Mouse (Mus musculus) layer of hippocampus, adult 2 months (tissue): ENCODE results near the gene Stam2. TPM values are rescaled to one million over a fixed set of nuclear protein-coding genes. Genes with fewer than 3 reads are reported as not detected.
A peak's percentile ranks its signal among the peaks of the same experiment; 100 is the strongest.

Experiments
- DNase-seq, 2 experiments: peaks; one replicate each; pipeline ENCODE4 v3.0.0; 2022; ENCODE audit warnings: low spot score in 2 of 2
- H3K27ac ChIP-seq: fragments of 200-600 bp; 2 replicates; pipeline ENCODE4 v1.8.1; 2022
- H3K4me3 ChIP-seq: fragments of 200-600 bp; 2 replicates; pipeline ENCODE4 v1.8.1; 2022; ENCODE audit warnings: mild to moderate bottlenecking
- CTCF ChIP-seq: fragments of 200-600 bp; conservative IDR thresholded peaks from 2 replicates; pipeline ENCODE4 v1.8.1; 2022; ENCODE audit warnings: antibody characterized with exemption, mild to moderate bottlenecking, moderate library complexity
- total RNA-seq, 2 experiments: library from RNA; stranded (reverse); gene quantifications; 2 replicates each; pipeline ENCODE4 v1.2.3; 2021

Gene Stam2
- total RNA-seq, 2 experiments from 2014 or later, result 24.1 to 26.0 TPM

DNA sequence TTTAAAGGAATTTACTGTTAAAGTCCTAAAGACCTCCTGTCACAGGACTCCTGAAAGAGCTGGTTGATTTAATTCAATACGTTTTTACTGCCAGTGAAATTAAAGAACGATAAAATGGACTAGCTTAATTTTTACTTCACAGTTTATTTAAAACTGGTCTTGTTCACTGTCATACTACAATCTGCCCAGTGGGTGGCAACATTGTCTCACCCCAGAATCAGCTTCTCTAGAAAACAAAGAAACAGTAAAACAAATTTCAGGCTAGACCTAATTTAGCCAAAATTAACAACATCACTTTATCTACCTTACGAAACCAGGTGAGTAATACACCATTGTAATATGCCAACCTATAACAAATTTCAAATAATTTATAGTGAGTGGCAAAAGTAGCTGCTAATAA is 14.6 kb upstream of the Stam2 start:
- H3K4me3 ChIP-seq, result no peak overlapping the region
- peak; percentile 97 for TF ChIP-seq CTCF
- no peak overlapping the region for H3K27ac ChIP-seq
- peak; percentile 29 to 57 for DNase-seq

GRCm38 (mm10) chr2:52753573-52754317 is 11.7 kb upstream of the Stam2 start:
- no peak for DNase-seq
- TF ChIP-seq CTCF, result no peak
- Histone ChIP-seq H3K4me3 (no peak overlapping the region), H3K27ac (no peak overlapping the region)

DNA sequence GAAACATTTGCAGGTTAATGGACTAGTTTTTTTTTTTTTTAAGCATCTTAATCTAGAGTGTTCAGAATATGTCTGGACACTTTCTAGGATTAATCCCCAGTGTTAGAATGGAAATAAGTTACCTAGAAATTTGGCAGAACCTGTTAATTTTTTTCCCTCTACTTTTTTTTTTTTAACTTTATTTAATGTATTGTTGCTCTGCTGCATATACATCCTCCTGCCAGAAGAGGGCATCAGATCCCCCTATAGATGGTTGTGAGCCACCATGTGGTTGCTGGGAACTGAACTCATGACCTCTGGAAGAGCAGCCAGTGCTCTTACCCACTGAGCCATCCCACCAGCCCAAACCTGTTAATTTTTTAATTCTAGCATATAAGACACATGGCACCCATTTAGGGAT is 2.0 kb upstream of the Stam2 start:
- Histone ChIP-seq H3K27ac (no peak overlapping the region), H3K4me3 (no peak overlapping the region)
- DNase-seq, result no peak
- peak; percentile 56 for TF ChIP-seq CTCF

- DNase-seq, result peak; percentile 59 to 69
- Histone ChIP-seq H3K4me3 (peak overlapping the region; percentile 95), H3K27ac (peak overlapping the region; percentile 100)
- TF ChIP-seq CTCF, result no peak; the same call in 1 of the 2 replicates
Observed at GRCm38 (mm10) chr2:52741681-52742255, 313 bp downstream of the Stam2 start.

- no peak overlapping the region for H3K27ac ChIP-seq
- DNase-seq, result no peak
- no peak overlapping the region; the same call in 1 of the 2 replicates for H3K4me3 ChIP-seq
- TF ChIP-seq CTCF, result no peak
Observed at GRCm38 (mm10) chr2:52740596-52740995, 1.5 kb downstream of the Stam2 start.

- TF ChIP-seq CTCF, result no peak
- Histone ChIP-seq H3K27ac (no peak overlapping the region), H3K4me3 (no peak overlapping the region)
- no peak for DNase-seq
Observed at GRCm38 (mm10) chr2:52734504-52734903, 7.6 kb downstream of the Stam2 start.

GRCm38 (mm10) chr2:52733659-52734058 is 8.4 kb downstream of the Stam2 start:
- no peak for DNase-seq
- Histone ChIP-seq H3K4me3 (no peak overlapping the region), H3K27ac (no peak overlapping the region)
- TF ChIP-seq CTCF, result no peak

- H3K27ac ChIP-seq, result no peak overlapping the region
- no peak overlapping the region for H3K4me3 ChIP-seq
- no peak for DNase-seq
- TF ChIP-seq CTCF, result no peak
Observed at GRCm38 (mm10) chr2:52732611-52733010, 9.5 kb downstream of the Stam2 start.

- Histone ChIP-seq H3K4me3 (no peak overlapping the region), H3K27ac (no peak overlapping the region)
- TF ChIP-seq CTCF, result no peak
- DNase-seq, result no peak
Observed at GRCm38 (mm10) chr2:52732001-52732400, 10.1 kb downstream of the Stam2 start.

GRCm38 (mm10) chr2:52730891-52731290 is 11.2 kb downstream of the Stam2 start:
- H3K4me3 ChIP-seq, result no peak overlapping the region
- no peak for DNase-seq
- no peak for TF ChIP-seq CTCF
- H3K27ac ChIP-seq, result no peak overlapping the region

GRCm38 (mm10) chr2:52720231-52721025 is 21.7 kb downstream of the Stam2 start:
- H3K27ac ChIP-seq, result no peak overlapping the region
- TF ChIP-seq CTCF, result no peak
- no peak for DNase-seq
- no peak overlapping the region; the same call in 1 of the 2 replicates for H3K4me3 ChIP-seq

DNA sequence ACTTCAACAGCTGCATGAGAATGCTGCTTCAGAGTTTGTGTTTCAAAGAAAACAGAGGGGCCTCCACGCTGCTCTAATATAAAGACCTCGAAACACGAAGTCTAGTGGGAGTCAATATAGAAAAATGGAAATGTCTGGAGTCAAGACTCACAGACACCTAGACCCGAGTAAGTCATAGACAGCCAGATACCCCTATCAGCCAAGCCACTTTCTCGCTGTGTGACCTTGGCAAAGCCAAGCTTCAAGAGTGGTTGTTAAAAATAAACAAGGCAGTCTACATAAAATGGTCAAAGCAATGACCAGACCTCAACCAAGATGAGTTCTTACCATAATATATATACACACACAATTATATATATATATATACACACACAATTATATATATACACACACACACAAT is 25.0 kb downstream of the Stam2 start:
- H3K27ac ChIP-seq, result no peak overlapping the region
- DNase-seq, result no peak
- no peak overlapping the region for H3K4me3 ChIP-seq
- TF ChIP-seq CTCF, result no peak

- H3K4me3 ChIP-seq, result no peak overlapping the region
- DNase-seq, result no peak
- no peak for TF ChIP-seq CTCF
- H3K27ac ChIP-seq, result no peak overlapping the region
Observed at GRCm38 (mm10) chr2:52715538-52715937, 26.5 kb downstream of the Stam2 start.

- DNase-seq, result no peak
- no peak overlapping the region for H3K27ac ChIP-seq
Observed at GRCm38 (mm10) chr2:52714111-52714510, 28.0 kb downstream of the Stam2 start.

More at GRCm38 (mm10) chr2:52714111-52714510, 28.0 kb downstream of the Stam2 start:
- no peak overlapping the region for H3K4me3 ChIP-seq
- no peak for TF ChIP-seq CTCF
